In genomic region chr11:35920776-35921175, GRCm38 (mm10) we compare ENCODE assay signal across 19 mouse cellular contexts. TPM values are rescaled to one million over a fixed set of nuclear protein-coding genes. Genes with fewer than 3 reads are reported as not detected.
DNase-seq lines count a peak whose midpoint lies in the region; ATAC-seq and TF ChIP-seq lines count a peak whose summit lies in the region.
"Had no signal": no experiment of that assay in that cellular context is flagged by ENCODE, and none has a peak within 500 bp of the region (broad histone marks: within the 10 kb centered on the region; RNA-seq: fewer than 3 reads in every experiment).

No protein-coding gene starts in this region.

- no peak for ATAC-seq in hindbrain, embryonic 14.5 days (ENCODE audit: low FRiP score)
- no peak for ATAC-seq in hindbrain, embryonic 12.5 days (ENCODE audit: low FRiP score)
- ATAC-seq in liver, embryonic 12.5 days: no peak
- no peak for ATAC-seq in midbrain, embryonic 14.5 days (ENCODE audit: low FRiP score, low TSS enrichment)
- ATAC-seq in midbrain, postnatal 0 days (ENCODE audit: low FRiP score): no peak
- no peak for ATAC-seq in erythroblast, adult 5-6 weeks (replicated peaks; ENCODE audit: low FRiP score, poor library complexity, severe bottlenecking)
- ATAC-seq: intestine, embryonic 15.5 days had no signal

- DNase-seq in hindbrain, embryonic 14.5 days (ENCODE audit: low spot score): no peak
- no peak for DNase-seq in liver, adult 2 months (ENCODE audit: extremely low read depth, low read depth, low spot score)
- DNase-seq in midbrain, embryonic 14.5 days: no peak
- DNase-seq in midbrain, postnatal 0 days (ENCODE audit: low spot score): no peak
- DNase-seq: adrenal gland, postnatal 36 days; cerebellum, adult 11-12 months; cerebellum, postnatal 14 days; gastrocnemius, postnatal 14 days; heart, adult 18-20 months; heart, postnatal 36 days; right cerebral cortex, postnatal 4 days had no signal

- H3K27ac ChIP-seq in hindbrain, embryonic 14.5 days: peak overlapping the region; percentile 18; the same call in 1 of the 2 replicates
- H3K27ac ChIP-seq in hindbrain, embryonic 12.5 days: no peak overlapping the region
- peak overlapping the region; percentile 86 for H3K27ac ChIP-seq in liver, adult 2 months (replicated peaks; ENCODE audit: insufficient read depth, low read depth, low read length)
- no peak overlapping the region for H3K27ac ChIP-seq in liver, embryonic 12.5 days
- H3K27ac ChIP-seq in midbrain, embryonic 14.5 days (replicated peaks; ENCODE audit: low read depth, low read length): peak overlapping the region; percentile 49; the same call in 1 of the 2 replicates
- no peak overlapping the region for H3K27ac ChIP-seq in midbrain, postnatal 0 days (ENCODE audit: low read depth, low read length)
- H3K27ac ChIP-seq: embryonic facial prominence, embryonic 13.5 days; limb, embryonic 12.5 days; liver, embryonic 15.5 days; neural tube, embryonic 12.5 days had no signal

- TF ChIP-seq POLR2A in liver, adult 2 months (IDR thresholded peaks at IDR 0.05; ENCODE audit: extremely low read depth, insufficient read depth, low read length): no peak

- peaks cover 7% of the 10 kb centered on the region; the same call in 1 of the 2 replicates for H3K4me1 ChIP-seq in hindbrain, embryonic 14.5 days (replicated peaks; ENCODE audit: control insufficient read depth, insufficient read depth, low read length)
- H3K4me1 ChIP-seq in hindbrain, embryonic 12.5 days: peaks cover 30% of the 10 kb centered on the region
- peaks cover 64% of the 10 kb centered on the region for H3K4me1 ChIP-seq in liver, adult 2 months (ENCODE audit: control insufficient read depth, insufficient read depth, low read length)
- H3K4me1 ChIP-seq in liver, embryonic 12.5 days: no peaks in the 10 kb centered on the region
- H3K4me1 ChIP-seq in midbrain, embryonic 14.5 days (ENCODE audit: control insufficient read depth, insufficient read depth, low read length): peaks cover 18% of the 10 kb centered on the region; the same call in 1 of the 2 replicates
- H3K4me1 ChIP-seq in midbrain, postnatal 0 days (ENCODE audit: insufficient read depth, low read length): peaks cover 3% of the 10 kb centered on the region; the same call in 1 of the 2 replicates

- no peak overlapping the region for H3K9ac ChIP-seq in hindbrain, embryonic 14.5 days
- H3K9ac ChIP-seq in hindbrain, embryonic 12.5 days: no peak overlapping the region
- H3K9ac ChIP-seq in liver, adult 2 months (ENCODE audit: low read depth, low read length): no peak overlapping the region
- no peak overlapping the region for H3K9ac ChIP-seq in liver, embryonic 12.5 days
- no peak overlapping the region for H3K9ac ChIP-seq in midbrain, embryonic 14.5 days (replicated peaks; ENCODE audit: low read length)
- H3K9ac ChIP-seq in midbrain, postnatal 0 days (replicated peaks; ENCODE audit: low read length, poor library complexity, severe bottlenecking): no peak overlapping the region
- H3K9ac ChIP-seq: embryonic facial prominence, embryonic 13.5 days; intestine, embryonic 15.5 days; limb, embryonic 12.5 days; liver, embryonic 15.5 days; neural tube, embryonic 12.5 days had no signal

- H3K27me3 ChIP-seq in hindbrain, embryonic 14.5 days (ENCODE audit: control insufficient read depth, insufficient read depth, low read length): no peaks in the 10 kb centered on the region
- H3K27me3 ChIP-seq in hindbrain, embryonic 12.5 days: no peaks in the 10 kb centered on the region
- H3K27me3 ChIP-seq in liver, adult 2 months (ENCODE audit: control insufficient read depth, insufficient read depth, low read length): no peaks in the 10 kb centered on the region
- H3K27me3 ChIP-seq in liver, embryonic 12.5 days (replicated peaks): no peaks in the 10 kb centered on the region
- no peaks in the 10 kb centered on the region for H3K27me3 ChIP-seq in midbrain, embryonic 14.5 days (ENCODE audit: control insufficient read depth, insufficient read depth, low read length)
- no peaks in the 10 kb centered on the region for H3K27me3 ChIP-seq in midbrain, postnatal 0 days (ENCODE audit: insufficient read depth, low read length)
- H3K27me3 ChIP-seq: embryonic facial prominence, embryonic 13.5 days; intestine, embryonic 15.5 days; liver, embryonic 15.5 days; neural tube, embryonic 12.5 days had no signal

- H3K79me2 ChIP-seq in liver, adult 2 months (ENCODE audit: control insufficient read depth, insufficient read depth, low read length): peaks cover 23% of the 10 kb centered on the region

- no peaks in the 10 kb centered on the region for H3K9me3 ChIP-seq in hindbrain, embryonic 14.5 days (ENCODE audit: control insufficient read depth, low read length)
- H3K9me3 ChIP-seq in hindbrain, embryonic 12.5 days (replicated peaks): no peaks in the 10 kb centered on the region
- no peaks in the 10 kb centered on the region for H3K9me3 ChIP-seq in liver, embryonic 12.5 days (replicated peaks)
- no peaks in the 10 kb centered on the region for H3K9me3 ChIP-seq in midbrain, embryonic 14.5 days (ENCODE audit: control insufficient read depth, low read length)
- no peaks in the 10 kb centered on the region for H3K9me3 ChIP-seq in midbrain, postnatal 0 days (ENCODE audit: low read length)
- H3K9me3 ChIP-seq: embryonic facial prominence, embryonic 13.5 days; intestine, embryonic 15.5 days; limb, embryonic 12.5 days; liver, embryonic 15.5 days; neural tube, embryonic 12.5 days had no signal

- WGBS in hindbrain, embryonic 14.5 days: 91% methylated on average over 5 of the region's 5 CpGs
- WGBS in hindbrain, embryonic 12.5 days: 84% methylated on average over 5 of the region's 5 CpGs
- WGBS in liver, adult 2 months: 60% methylated on average over 5 of the region's 5 CpGs
- WGBS in liver, embryonic 12.5 days (ENCODE audit: insufficient replicate concordance): 56% methylated on average over 5 of the region's 5 CpGs
- 86% methylated on average over 5 of the region's 5 CpGs for WGBS in midbrain, embryonic 14.5 days
- WGBS in midbrain, postnatal 0 days: 90% methylated on average over 5 of the region's 5 CpGs

- TF ChIP-seq CTCF in liver, adult 2 months (IDR thresholded peaks at IDR 0.05; ENCODE audit: low read depth, low read length): no peak
- no peak for TF ChIP-seq CTCF in midbrain, postnatal 0 days (IDR thresholded peaks at IDR 0.05)

- H3K4me3 ChIP-seq in hindbrain, embryonic 14.5 days (replicated peaks; ENCODE audit: low read length): no peak overlapping the region
- H3K4me3 ChIP-seq in hindbrain, embryonic 12.5 days: no peak overlapping the region
- H3K4me3 ChIP-seq in liver, adult 2 months (ENCODE audit: insufficient read depth, low read depth, low read length): no peak overlapping the region
- no peak overlapping the region for H3K4me3 ChIP-seq in liver, embryonic 12.5 days
- no peak overlapping the region for H3K4me3 ChIP-seq in midbrain, embryonic 14.5 days (replicated peaks; ENCODE audit: low read depth, low read length)
- no peak overlapping the region for H3K4me3 ChIP-seq in midbrain, postnatal 0 days (ENCODE audit: low read depth, low read length)
- H3K4me3 ChIP-seq: embryonic facial prominence, embryonic 13.5 days; intestine, embryonic 15.5 days; limb, embryonic 12.5 days; liver, embryonic 15.5 days; neural tube, embryonic 12.5 days had no signal

- H3K4me2 ChIP-seq in hindbrain, embryonic 14.5 days (replicated peaks): no peak overlapping the region
- no peak overlapping the region for H3K4me2 ChIP-seq in hindbrain, embryonic 12.5 days (replicated peaks)
- no peak overlapping the region for H3K4me2 ChIP-seq in liver, embryonic 12.5 days
- no peak overlapping the region for H3K4me2 ChIP-seq in midbrain, embryonic 14.5 days (ENCODE audit: low read length)
- no peak overlapping the region for H3K4me2 ChIP-seq in midbrain, postnatal 0 days (ENCODE audit: low read depth, low read length, poor library complexity, severe bottlenecking)
- H3K4me2 ChIP-seq: embryonic facial prominence, embryonic 13.5 days; intestine, embryonic 15.5 days; limb, embryonic 12.5 days; liver, embryonic 15.5 days; neural tube, embryonic 12.5 days had no signal

- no peaks in the 10 kb centered on the region for H3K36me3 ChIP-seq in hindbrain, embryonic 14.5 days (replicated peaks; ENCODE audit: control insufficient read depth, insufficient read depth)
- H3K36me3 ChIP-seq in hindbrain, embryonic 12.5 days: no peaks in the 10 kb centered on the region
- no peaks in the 10 kb centered on the region for H3K36me3 ChIP-seq in liver, adult 2 months (ENCODE audit: control insufficient read depth, insufficient read depth, low read length)
- no peaks in the 10 kb centered on the region for H3K36me3 ChIP-seq in liver, embryonic 12.5 days
- no peaks in the 10 kb centered on the region for H3K36me3 ChIP-seq in midbrain, embryonic 14.5 days (ENCODE audit: control insufficient read depth, insufficient read depth, low read length)
- H3K36me3 ChIP-seq in midbrain, postnatal 0 days (ENCODE audit: insufficient read depth, low read length): no peaks in the 10 kb centered on the region
- H3K36me3 ChIP-seq: embryonic facial prominence, embryonic 13.5 days; intestine, embryonic 15.5 days; limb, embryonic 12.5 days; liver, embryonic 15.5 days; neural tube, embryonic 12.5 days had no signal

RNA-seq across cellular contexts. Expression of gene Wwc1, which starts 59.6 kb away (rescaled TPM):
- 9.3 and 10.1 TPM in 2 replicates for polyA plus RNA-seq in hindbrain, embryonic 14.5 days (2014; fragmentation: Nextera tagmentation; extraction: Ambion mirVana)
- polyA plus RNA-seq in hindbrain, embryonic 12.5 days (2016; fragmentation: Nextera tagmentation; extraction: Ambion mirVana): 14.6 and 15.2 TPM in 2 replicates
- 11.3 and 15.7 TPM in 2 replicates for total RNA-seq in liver, adult 2 months (2014; rRNA removed)
- polyA plus RNA-seq in liver, adult 2 months (2012; rRNA removed): 25.0 and 32.7 TPM in 2 replicates
- 3.0 and 3.1 TPM in 2 replicates for polyA plus RNA-seq in liver, embryonic 12.5 days (2016; fragmentation: Nextera tagmentation; extraction: Ambion mirVana)
- polyA plus RNA-seq in midbrain, embryonic 14.5 days (2014; fragmentation: Nextera tagmentation; extraction: Ambion mirVana): 8.8 and 10.3 TPM in 2 replicates
- 11.9 and 15.4 TPM in 2 replicates for total RNA-seq in midbrain, postnatal 0 days (2014; rRNA removed)
- 8.0 and 9.2 TPM in 2 replicates for polyA plus RNA-seq in midbrain, postnatal 0 days (2015; fragmentation: Nextera tagmentation; extraction: Ambion mirVana)
- total RNA-seq in erythroblast, adult 5-6 weeks (2015; ENCODE audit: low replicate concordance): not detected in 2 replicates
- total RNA-seq in erythroblast, adult 5-6 weeks (2017; ENCODE audit: low replicate concordance): not detected in 2 replicates

Comparison
In these comparisons a context has a peak if more than half of its experiments do, and no peak if none do; other contexts are left out.
1. H3K27ac ChIP-seq: peak in hindbrain, embryonic 14.5 days (single experiment), liver, adult 2 months (single experiment) and midbrain, embryonic 14.5 days (single experiment); none in hindbrain, embryonic 12.5 days (single experiment), liver, embryonic 12.5 days (single experiment) and midbrain, postnatal 0 days (single experiment).